Mouse (Mus musculus): ENCODE data around the gene Scaf4.
A peak's percentile ranks its signal among the peaks of the same experiment; 100 is the strongest.
"Not testable (repeated sequence)": the region's sequence is repeated elsewhere in the genome, so short reads cannot be mapped to it uniquely, and the experiment has no call there.

The Scaf4 gene

GRCm38 (mm10) chr16:90291675-90292074 lies 7.4 kb upstream of the Scaf4 start:
- DNase-seq (ENCODE audit: low read depth, low spot score), result no peak

GRCm38 (mm10) chr16:90290962-90291361 lies 6.7 kb upstream of the Scaf4 start:
- peak; percentile 69 for DNase-seq (ENCODE audit: low read depth, low spot score)

GRCm38 (mm10) chr16:90284916-90285315 lies 613 bp upstream of the Scaf4 start:
- no peak for DNase-seq (ENCODE audit: low read depth, low spot score)

GRCm38 (mm10) chr16:90283266-90283904 lies 918 bp downstream of the Scaf4 start:
- DNase-seq (ENCODE audit: low read depth, low spot score), result peak; percentile 94

- no peak for DNase-seq (ENCODE audit: low read depth, low spot score)
Observed at GRCm38 (mm10) chr16:90282620-90283265, 1.6 kb downstream of the Scaf4 start.

GRCm38 (mm10) chr16:90281406-90281805 lies 2.9 kb downstream of the Scaf4 start:
- no peak for DNase-seq (ENCODE audit: low read depth, low spot score)

GRCm38 (mm10) chr16:90280989-90281388 lies 3.3 kb downstream of the Scaf4 start:
- no peak for DNase-seq (ENCODE audit: low read depth, low spot score)

- no peak for DNase-seq (ENCODE audit: low read depth, low spot score)
Observed at GRCm38 (mm10) chr16:90280515-90280914, 3.8 kb downstream of the Scaf4 start.

- no peak for DNase-seq (ENCODE audit: low read depth, low spot score)
Observed at GRCm38 (mm10) chr16:90279058-90279457, 5.2 kb downstream of the Scaf4 start.

- DNase-seq (ENCODE audit: low read depth, low spot score), result no peak
Observed at GRCm38 (mm10) chr16:90275521-90275920, 8.8 kb downstream of the Scaf4 start.

- DNase-seq (ENCODE audit: low read depth, low spot score), result no peak
Observed at GRCm38 (mm10) chr16:90266581-90266980, 17.7 kb downstream of the Scaf4 start.

GRCm38 (mm10) chr16:90265106-90265505 lies 19.2 kb downstream of the Scaf4 start:
- DNase-seq (ENCODE audit: low read depth, low spot score), result no peak

GRCm38 (mm10) chr16:90264021-90264420 lies 20.3 kb downstream of the Scaf4 start:
- DNase-seq (ENCODE audit: low read depth, low spot score), result no peak

- no peak for DNase-seq (ENCODE audit: low read depth, low spot score)
Observed at GRCm38 (mm10) chr16:90261791-90262190, 22.5 kb downstream of the Scaf4 start.

GRCm38 (mm10) chr16:90260097-90260496 lies 24.2 kb downstream of the Scaf4 start:
- DNase-seq (ENCODE audit: low read depth, low spot score), result no peak

- DNase-seq (ENCODE audit: low read depth, low spot score), result no peak
Observed at GRCm38 (mm10) chr16:90259623-90260022, 24.7 kb downstream of the Scaf4 start.

- DNase-seq (ENCODE audit: low read depth, low spot score), result no peak
Observed at GRCm38 (mm10) chr16:90258950-90259349, 25.4 kb downstream of the Scaf4 start.

GRCm38 (mm10) chr16:90252521-90252920 lies 31.8 kb downstream of the Scaf4 start:
- DNase-seq (ENCODE audit: low read depth, low spot score), result no peak

GRCm38 (mm10) chr16:90251256-90251655 lies 33.0 kb downstream of the Scaf4 start:
- DNase-seq (ENCODE audit: low read depth, low spot score), result not testable (repeated sequence)

GRCm38 (mm10) chr16:90250099-90250498 lies 34.2 kb downstream of the Scaf4 start:
- no peak for DNase-seq (ENCODE audit: low read depth, low spot score)

- peak; percentile 39 for DNase-seq (ENCODE audit: low read depth, low spot score)
Observed at GRCm38 (mm10) chr16:90242426-90243304, 41.6 kb downstream of the Scaf4 start.

- no peak for DNase-seq (ENCODE audit: low read depth, low spot score)
Observed at GRCm38 (mm10) chr16:90241875-90242274, 42.4 kb downstream of the Scaf4 start.
